Mouse (Mus musculus): ENCODE data around the gene Apba2.

Gene Apba2

GRCm38 (mm10) chr7:64501536-64502270 is at the start of gene Apba2:
Apba2 (plus strand) TSS chr7:64501706.
- DNase-seq (ENCODE audit: low spot score): peak; percentile 54

- no peak for DNase-seq (ENCODE audit: low spot score)
These were observed 49.6 kb upstream of the Apba2 start for GRCm38 (mm10) chr7:64451861-64452382.

GRCm38 (mm10) chr7:64452471-64453222 is 48.9 kb upstream of the Apba2 start:
- no peak for DNase-seq (ENCODE audit: low spot score)

- no peak for DNase-seq (ENCODE audit: low spot score)
These were observed 45.3 kb upstream of the Apba2 start for GRCm38 (mm10) chr7:64456176-64456575.

GRCm38 (mm10) chr7:64456676-64457075 is 44.8 kb upstream of the Apba2 start:
- DNase-seq (ENCODE audit: low spot score): no peak

GRCm38 (mm10) chr7:64457811-64458210 is 43.7 kb upstream of the Apba2 start:
- no peak for DNase-seq (ENCODE audit: low spot score)

GRCm38 (mm10) chr7:64497438-64497837 is 4.1 kb upstream of the Apba2 start:
- DNase-seq (ENCODE audit: low spot score): peak; percentile 43

- DNase-seq (ENCODE audit: low spot score): peak; percentile 42
These were observed 1.0 kb downstream of the Apba2 start for GRCm38 (mm10) chr7:64502271-64503180.

- peak; percentile 29 for DNase-seq (ENCODE audit: low spot score)
These were observed 2.1 kb downstream of the Apba2 start for GRCm38 (mm10) chr7:64503641-64504040.

- peak; percentile 45 for DNase-seq (ENCODE audit: low spot score)
These were observed 3.3 kb downstream of the Apba2 start for GRCm38 (mm10) chr7:64504691-64505231.

- DNase-seq (ENCODE audit: low spot score): no peak
These were observed 4.1 kb downstream of the Apba2 start for GRCm38 (mm10) chr7:64505571-64505970.

GRCm38 (mm10) chr7:64508826-64509225 is 7.3 kb downstream of the Apba2 start:
- no peak for DNase-seq (ENCODE audit: low spot score)

- no peak for DNase-seq (ENCODE audit: low spot score)
These were observed 8.4 kb downstream of the Apba2 start for GRCm38 (mm10) chr7:64509911-64510310.

GRCm38 (mm10) chr7:64510526-64511210 is 9.2 kb downstream of the Apba2 start:
- no peak for DNase-seq (ENCODE audit: low spot score)

GRCm38 (mm10) chr7:64513621-64514020 is 12.1 kb downstream of the Apba2 start:
- no peak for DNase-seq (ENCODE audit: low spot score)

- no peak for DNase-seq (ENCODE audit: low spot score)
These were observed 13.8 kb downstream of the Apba2 start for GRCm38 (mm10) chr7:64515280-64515679.

- no peak for DNase-seq (ENCODE audit: low spot score)
These were observed 14.4 kb downstream of the Apba2 start for GRCm38 (mm10) chr7:64515891-64516290.

GRCm38 (mm10) chr7:64519091-64519490 is 17.6 kb downstream of the Apba2 start:
- no peak for DNase-seq (ENCODE audit: low spot score)

- no peak for DNase-seq (ENCODE audit: low spot score)
These were observed 18.0 kb downstream of the Apba2 start for GRCm38 (mm10) chr7:64519521-64519920.

- DNase-seq (ENCODE audit: low spot score): no peak
These were observed 20.3 kb downstream of the Apba2 start for GRCm38 (mm10) chr7:64521695-64522408.

GRCm38 (mm10) chr7:64522409-64522730 is 20.9 kb downstream of the Apba2 start:
- no peak for DNase-seq (ENCODE audit: low spot score)

Data from testis, postnatal 10 days (tissue).